In genomic region chr3:58690619-58691373, GRCm38 (mm10) we compare ENCODE assay signal across 8 mouse cellular contexts. TPM values are rescaled to one million over a fixed set of nuclear protein-coding genes. Genes with fewer than 3 reads are reported as not detected.
DNase-seq lines count a peak whose midpoint lies in the region; ATAC-seq and TF ChIP-seq lines count a peak whose summit lies in the region.

No protein-coding gene starts in this region.

- H3K36me3 ChIP-seq in ES-Bruce4 (ENCODE audit: control insufficient read depth, insufficient read depth, low read length, poor library complexity, severe bottlenecking): no peaks in the 10 kb centered on the region
- H3K36me3 ChIP-seq in forebrain, embryonic 12.5 days (replicated peaks): no peaks in the 10 kb centered on the region
- no peaks in the 10 kb centered on the region for H3K36me3 ChIP-seq in liver, embryonic 16.5 days (ENCODE audit: control insufficient read depth, insufficient read depth)
- H3K36me3 ChIP-seq in neural tube, embryonic 12.5 days: no peaks in the 10 kb centered on the region
- no peaks in the 10 kb centered on the region for H3K36me3 ChIP-seq in stomach, postnatal 0 days (ENCODE audit: control insufficient read depth, insufficient read depth, low read length)

- peak; percentile 76 to 81 for DNase-seq in heart, postnatal 10 days
- DNase-seq in kidney, postnatal 4 days: peak; percentile 66 to 78
- DNase-seq in stomach, postnatal 0 days (ENCODE audit: low spot score): peak; percentile 63

- ATAC-seq in cerebellum, adult (ENCODE audit: insufficient number of reproducible peaks, low FRiP score, low TSS enrichment): peak; percentile 79
- ATAC-seq in forebrain, embryonic 12.5 days (ENCODE audit: low FRiP score): peak; percentile 7; the same call in 1 of the 2 replicates
- no peak for ATAC-seq in liver, embryonic 16.5 days (ENCODE audit: low read depth)
- ATAC-seq in neural tube, embryonic 12.5 days (ENCODE audit: low FRiP score, low read depth): peak; percentile 14; the same call in 1 of the 2 replicates
- 0 out of 2 replicates have a peak, but pooled peaks have one; percentile 24 for ATAC-seq in stomach, postnatal 0 days (ENCODE audit: low FRiP score, low TSS enrichment)

- under 1% methylated on average over 24 of the region's 24 CpGs for whole genome bisulfite sequencing in forebrain, embryonic 12.5 days
- WGBS in liver, embryonic 16.5 days (ENCODE audit: insufficient replicate concordance): 0% methylated on average over 24 of the region's 24 CpGs
- 2% methylated on average over 24 of the region's 24 CpGs for WGBS in neural tube, embryonic 12.5 days
- WGBS in stomach, postnatal 0 days: 2% methylated on average over 24 of the region's 24 CpGs

- H3K4me2 ChIP-seq in forebrain, embryonic 12.5 days: peak overlapping the region; percentile 80
- H3K4me2 ChIP-seq in liver, embryonic 16.5 days (ENCODE audit: low read depth, low read length): peak overlapping the region; percentile 86
- peak overlapping the region; percentile 93 for H3K4me2 ChIP-seq in neural tube, embryonic 12.5 days (replicated peaks)
- peak overlapping the region; percentile 93 for H3K4me2 ChIP-seq in stomach, postnatal 0 days (replicated peaks; ENCODE audit: low read depth)

- H3K27ac ChIP-seq in ES-Bruce4 (ENCODE audit: insufficient read depth, low read length): no peak overlapping the region
- peak overlapping the region; percentile 25; the same call in 1 of the 2 replicates for H3K27ac ChIP-seq in forebrain, embryonic 12.5 days
- peak overlapping the region; percentile 55 for H3K27ac ChIP-seq in liver, embryonic 16.5 days (ENCODE audit: low read length)
- no peak overlapping the region for H3K27ac ChIP-seq in neural tube, embryonic 12.5 days
- H3K27ac ChIP-seq in stomach, postnatal 0 days (replicated peaks): peak overlapping the region; percentile 90

- peaks cover 14% of the 10 kb centered on the region for H3K27me3 ChIP-seq in ES-Bruce4 (ENCODE audit: control insufficient read depth, insufficient read depth, low read length, poor library complexity, severe bottlenecking)
- H3K27me3 ChIP-seq in forebrain, embryonic 12.5 days: peaks cover 17% of the 10 kb centered on the region
- peaks cover 13% of the 10 kb centered on the region for H3K27me3 ChIP-seq in liver, embryonic 16.5 days (ENCODE audit: control insufficient read depth, insufficient read depth, low read depth, low read length)
- H3K27me3 ChIP-seq in neural tube, embryonic 12.5 days (replicated peaks): no peaks in the 10 kb centered on the region
- no peaks in the 10 kb centered on the region for H3K27me3 ChIP-seq in stomach, postnatal 0 days (ENCODE audit: control insufficient read depth, insufficient read depth, low read length)

- TF ChIP-seq POLR2A in ES-Bruce4 (IDR thresholded peaks at IDR 0.05; ENCODE audit: insufficient read depth, low read length): no peak

- peak overlapping the region; percentile 91 for H3K4me3 ChIP-seq in ES-Bruce4 (ENCODE audit: low read depth, low read length)
- peak overlapping the region; percentile 87 for H3K4me3 ChIP-seq in forebrain, embryonic 12.5 days (replicated peaks)
- peak overlapping the region; percentile 74 for H3K4me3 ChIP-seq in liver, embryonic 16.5 days (ENCODE audit: low read depth, low read length)
- H3K4me3 ChIP-seq in neural tube, embryonic 12.5 days: peak overlapping the region; percentile 82
- peak overlapping the region; percentile 86 for H3K4me3 ChIP-seq in stomach, postnatal 0 days (ENCODE audit: low read depth, low read length)

- H3K9ac ChIP-seq in ES-Bruce4 (ENCODE audit: low read depth, poor library complexity, severe bottlenecking): peak overlapping the region; percentile 81
- peak overlapping the region; percentile 84 for H3K9ac ChIP-seq in forebrain, embryonic 12.5 days
- peak overlapping the region; percentile 82 for H3K9ac ChIP-seq in liver, embryonic 16.5 days (ENCODE audit: low read depth, low read length)
- H3K9ac ChIP-seq in neural tube, embryonic 12.5 days: peak overlapping the region; percentile 84
- H3K9ac ChIP-seq in stomach, postnatal 0 days (ENCODE audit: low read length): peak overlapping the region; percentile 85

- no peaks in the 10 kb centered on the region for H3K4me1 ChIP-seq in ES-Bruce4 (ENCODE audit: control insufficient read depth, insufficient read depth, low read length)
- peaks cover 10% of the 10 kb centered on the region; the same call in 1 of the 2 replicates for H3K4me1 ChIP-seq in forebrain, embryonic 12.5 days
- peaks cover 11% of the 10 kb centered on the region for H3K4me1 ChIP-seq in liver, embryonic 16.5 days (ENCODE audit: control insufficient read depth, low read depth, low read length)
- 0 out of 2 replicates have a peak, but pooled peaks cover 2% of the 10 kb centered on the region for H3K4me1 ChIP-seq in neural tube, embryonic 12.5 days
- H3K4me1 ChIP-seq in stomach, postnatal 0 days (replicated peaks; ENCODE audit: control insufficient read depth, insufficient read depth): no peaks in the 10 kb centered on the region

- no peaks in the 10 kb centered on the region for H3K9me3 ChIP-seq in ES-Bruce4 (replicated peaks; ENCODE audit: control insufficient read depth, insufficient read depth, low read length, poor library complexity, severe bottlenecking)
- no peaks in the 10 kb centered on the region for H3K9me3 ChIP-seq in forebrain, embryonic 12.5 days
- H3K9me3 ChIP-seq in liver, embryonic 16.5 days (replicated peaks; ENCODE audit: control insufficient read depth, low read length): no peaks in the 10 kb centered on the region
- no peaks in the 10 kb centered on the region for H3K9me3 ChIP-seq in neural tube, embryonic 12.5 days
- H3K9me3 ChIP-seq in stomach, postnatal 0 days (ENCODE audit: control insufficient read depth, low read length): no peaks in the 10 kb centered on the region

- intact Hi-C loops in heart, postnatal 10 days (cut with DNase I): loop anchor here (5.0 to 10.0 kb wide), 2 partner anchors 113 to 276 kb away; partner anchors contain the start of genes Selenot and Tsc22d2

- TF ChIP-seq CTCF in ES-Bruce4 (IDR thresholded peaks at IDR 0.05; ENCODE audit: low read depth, low read length): no peak
- TF ChIP-seq CTCF in stomach, postnatal 0 days (IDR thresholded peaks at IDR 0.05; ENCODE audit: low read depth): no peak

- TF ChIP-seq EP300 in ES-Bruce4 (IDR thresholded peaks at IDR 0.05; ENCODE audit: insufficient read depth, low read depth, low read length): no peak
- TF ChIP-seq EP300 in stomach, postnatal 0 days (optimal IDR thresholded peaks at IDR 0.05): no peak

RNA-seq across cellular contexts. Expression of gene Siah2, which starts 1.4 kb away (rescaled TPM):
- polyA plus RNA-seq in ES-Bruce4 (2011; ENCODE audit: insufficient read depth, insufficient read length, low read depth, missing spikeins): 7.1 and 8.9 TPM in 2 replicates
- polyA plus RNA-seq in forebrain, embryonic 12.5 days (2016; fragmentation: Nextera tagmentation; extraction: Ambion mirVana): 5.6 and 5.8 TPM in 2 replicates
- 10 to 100 TPM; 12.6 to 13.5 TPM for total RNA-seq in heart, postnatal 10 days (2021)
- polyA plus RNA-seq in liver, embryonic 16.5 days (2015; fragmentation: Nextera tagmentation; extraction: Ambion mirVana): 2.5 and 3.4 TPM in 2 replicates
- polyA plus RNA-seq in neural tube, embryonic 12.5 days (2016; fragmentation: Nextera tagmentation; extraction: Ambion mirVana): 8.0 and 8.4 TPM in 2 replicates
- 4.4 and 5.0 TPM in 2 replicates for polyA plus RNA-seq in stomach, postnatal 0 days (2015; fragmentation: Nextera tagmentation; extraction: Ambion mirVana)

RNA-seq across cellular contexts. Expression of gene Erich6, which starts 53.8 kb away (rescaled TPM):
- not detected in 2 replicates for polyA plus RNA-seq in ES-Bruce4 (2011; ENCODE audit: insufficient read depth, insufficient read length, low read depth, missing spikeins)
- 0.11 TPM in 1 of 2 replicates, not detected in the other for polyA plus RNA-seq in forebrain, embryonic 12.5 days (2016; fragmentation: Nextera tagmentation; extraction: Ambion mirVana)
- total RNA-seq in heart, postnatal 10 days (2021): under 1 TPM in 1 of 2 experiments, not detected in 1; 0.12 TPM
- not detected in 2 replicates for polyA plus RNA-seq in liver, embryonic 16.5 days (2015; fragmentation: Nextera tagmentation; extraction: Ambion mirVana)
- polyA plus RNA-seq in neural tube, embryonic 12.5 days (2016; fragmentation: Nextera tagmentation; extraction: Ambion mirVana): 0.19 TPM in 1 of 2 replicates, not detected in the other
- polyA plus RNA-seq in stomach, postnatal 0 days (2015; fragmentation: Nextera tagmentation; extraction: Ambion mirVana): 0.04 and 0.10 TPM in 2 replicates

Comparison
In these comparisons a context has a peak if more than half of its experiments do, and no peak if none do; other contexts are left out.
1. H3K27ac ChIP-seq: peak in forebrain, embryonic 12.5 days (single experiment), liver, embryonic 16.5 days (single experiment) and stomach, postnatal 0 days (single experiment); none in ES-Bruce4 (single experiment) and neural tube, embryonic 12.5 days (single experiment).
2. Peak in every context shown above with its lines, with median percentiles within 50 percentile points of each other: H3K4me3 ChIP-seq, H3K9ac ChIP-seq, H3K4me2 ChIP-seq and DNase-seq.